Mouse (Mus musculus): ENCODE results near the gene 4930579G24Rik. TPM values are rescaled to one million over a fixed set of nuclear protein-coding genes. Genes with fewer than 3 reads are reported as not detected.

4930579G24Rik gene
- 19.6 TPM for polyA plus RNA-seq (2021)

DNA sequence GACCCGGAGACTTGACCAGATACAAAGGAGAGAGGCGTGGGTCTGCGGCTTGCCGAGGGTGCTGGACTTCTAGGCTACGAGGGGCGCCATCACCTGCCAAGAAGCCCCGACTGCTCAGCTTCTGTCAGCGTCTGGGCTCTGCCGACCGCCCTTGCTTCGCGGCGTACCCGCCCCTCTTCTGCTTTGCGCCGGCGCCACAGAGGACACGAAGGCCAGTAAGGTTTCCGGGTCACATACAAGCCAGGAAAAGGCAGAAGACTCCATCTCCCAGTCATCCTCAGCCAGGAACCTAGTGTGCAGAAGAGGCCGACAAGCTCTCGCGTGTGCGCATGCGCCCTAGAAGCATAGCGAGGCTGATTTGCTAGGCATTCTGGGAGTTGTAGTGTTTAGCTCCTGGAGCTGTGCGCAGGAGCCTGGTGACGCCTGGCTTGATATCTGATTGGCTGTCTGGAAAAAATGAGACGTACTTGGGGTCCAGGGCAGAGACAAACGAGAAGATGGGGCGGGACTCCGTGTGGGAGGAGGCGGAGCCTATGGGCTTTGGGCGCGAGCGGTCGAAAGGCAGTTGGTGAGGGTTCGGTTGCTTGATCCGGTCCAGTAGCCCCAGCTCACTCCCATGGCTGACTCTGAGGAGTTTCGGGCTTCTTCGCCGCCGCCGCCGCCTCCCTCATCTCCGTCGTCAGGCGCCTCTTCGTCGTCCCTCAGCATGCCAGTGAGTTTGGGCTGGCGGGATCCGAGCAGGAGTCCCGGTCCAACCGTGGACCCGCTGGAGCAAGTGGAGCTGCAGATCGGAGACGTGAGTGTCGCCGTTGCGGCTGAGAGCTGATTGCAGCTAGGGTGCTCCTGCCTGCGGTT is at the start of gene 4930579G24Rik:
Gene 4930579G24Rik (plus strand): TSS at position 519 of the 855 bp plus-strand sequence.
- ChIA-PET CTCF (interaction anchor here (1.0 to 2.5 kb wide), 7 partner anchors 9 to 183 kb away, joined by 3 to 6 read pairs (median 4); no protein-coding TSS in a partner anchor), POLR2A (interaction anchor here (0.7 kb wide), 1 partner anchor 149 kb away, joined by 3 read pairs; no protein-coding TSS in a partner anchor)
- H3K27me3 ChIP-seq, result no peaks in the 10 kb centered on the region
- TF ChIP-seq CTCF (IDR thresholded peaks at IDR 0.05), result no peak
- ATAC-seq (peak; percentile 99), DNase-seq (ENCODE audit: low read depth, low spot score) (peak; percentile 100)
- in situ Hi-C loops (cut with MboI; ENCODE audit: low pct_unique_long_range_greater_than_20kb), result no loop called here

GRCm38 (mm10) chr3:79579891-79580575 is 48.8 kb upstream of the 4930579G24Rik start:
- in situ Hi-C loops (cut with MboI; ENCODE audit: low pct_unique_long_range_greater_than_20kb), result loop anchor here (10.0 kb wide), 2 partner anchors 85 to 355 kb away; no protein-coding TSS in a partner anchor
- ChIA-PET CTCF (interaction anchor here (0.9 to 3.5 kb wide), 4 partner anchors 10 to 377 kb away, joined by 3 to 20 read pairs (median 9); no protein-coding TSS in a partner anchor), POLR2A (no interaction called here)
- H3K27me3 ChIP-seq, result peaks cover 5% of the 10 kb centered on the region
- no peak for TF ChIP-seq CTCF (IDR thresholded peaks at IDR 0.05)
- DNase-seq (ENCODE audit: low read depth, low spot score) (no peak), ATAC-seq (no peak)

GRCm38 (mm10) chr3:79586804-79587203 is 42.1 kb upstream of the 4930579G24Rik start:
- in situ Hi-C loops (cut with MboI; ENCODE audit: low pct_unique_long_range_greater_than_20kb), result loop anchor here (10.0 kb wide), 2 partner anchors 92 to 362 kb away; no protein-coding TSS in a partner anchor
- peaks cover 5% of the 10 kb centered on the region for H3K27me3 ChIP-seq
- TF ChIP-seq CTCF (IDR thresholded peaks at IDR 0.05), result peak; percentile 99
- DNase-seq (ENCODE audit: low read depth, low spot score) (peak; percentile 81), ATAC-seq (peak; percentile 93)
- POLR2A ChIA-PET, result interaction anchor here (1.1 kb wide), 1 partner anchor 300 kb away, joined by 3 read pairs; the partner anchor contains the start of gene Rapgef2
- CTCF ChIA-PET, result interaction anchor here (0.7 to 4.8 kb wide), 28 partner anchors 9 to 495 kb away, joined by 3 to 32 read pairs (median 4); no protein-coding TSS in a partner anchor

DNA sequence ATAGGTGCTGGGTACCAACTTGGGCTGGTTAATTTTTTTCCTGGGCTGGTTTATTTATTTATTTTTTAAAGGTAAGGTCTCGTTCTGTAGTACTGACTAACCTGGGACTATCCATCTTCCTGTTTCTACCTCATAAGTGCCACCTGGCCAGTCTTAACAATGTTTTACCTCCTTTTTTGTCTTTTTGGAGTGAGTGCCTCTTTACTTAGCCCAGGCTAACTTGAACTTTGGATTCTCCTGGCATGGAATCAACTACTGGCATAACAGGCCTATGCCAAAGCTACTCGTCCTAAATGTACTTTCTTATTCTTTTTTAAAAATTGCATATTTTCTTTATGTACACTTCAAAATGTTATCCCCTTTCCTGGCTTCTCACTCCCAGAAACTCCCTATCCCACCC is 39.2 kb upstream of the 4930579G24Rik start:
- no peak for ATAC-seq
- POLR2A ChIA-PET, result interaction anchor here (0.6 to 1.2 kb wide), 2 partner anchors 346 to 513 kb away, joined by 3 to 4 read pairs; no protein-coding TSS in a partner anchor
- TF ChIP-seq CTCF (IDR thresholded peaks at IDR 0.05), result no peak
- H3K27me3 ChIP-seq, result no peaks in the 10 kb centered on the region
- in situ Hi-C loops (cut with MboI; ENCODE audit: low pct_unique_long_range_greater_than_20kb), result loop anchor here (5.0 to 10.0 kb wide), 4 partner anchors 95 to 632 kb away; partner anchors contain the start of gene Rapgef2
- CTCF ChIA-PET, result interaction anchor here (1.3 to 4.8 kb wide), 6 partner anchors 12 to 392 kb away, joined by 3 to 32 read pairs (median 5); no protein-coding TSS in a partner anchor
- DNase-seq (ENCODE audit: low read depth, low spot score), result no peak

DNA sequence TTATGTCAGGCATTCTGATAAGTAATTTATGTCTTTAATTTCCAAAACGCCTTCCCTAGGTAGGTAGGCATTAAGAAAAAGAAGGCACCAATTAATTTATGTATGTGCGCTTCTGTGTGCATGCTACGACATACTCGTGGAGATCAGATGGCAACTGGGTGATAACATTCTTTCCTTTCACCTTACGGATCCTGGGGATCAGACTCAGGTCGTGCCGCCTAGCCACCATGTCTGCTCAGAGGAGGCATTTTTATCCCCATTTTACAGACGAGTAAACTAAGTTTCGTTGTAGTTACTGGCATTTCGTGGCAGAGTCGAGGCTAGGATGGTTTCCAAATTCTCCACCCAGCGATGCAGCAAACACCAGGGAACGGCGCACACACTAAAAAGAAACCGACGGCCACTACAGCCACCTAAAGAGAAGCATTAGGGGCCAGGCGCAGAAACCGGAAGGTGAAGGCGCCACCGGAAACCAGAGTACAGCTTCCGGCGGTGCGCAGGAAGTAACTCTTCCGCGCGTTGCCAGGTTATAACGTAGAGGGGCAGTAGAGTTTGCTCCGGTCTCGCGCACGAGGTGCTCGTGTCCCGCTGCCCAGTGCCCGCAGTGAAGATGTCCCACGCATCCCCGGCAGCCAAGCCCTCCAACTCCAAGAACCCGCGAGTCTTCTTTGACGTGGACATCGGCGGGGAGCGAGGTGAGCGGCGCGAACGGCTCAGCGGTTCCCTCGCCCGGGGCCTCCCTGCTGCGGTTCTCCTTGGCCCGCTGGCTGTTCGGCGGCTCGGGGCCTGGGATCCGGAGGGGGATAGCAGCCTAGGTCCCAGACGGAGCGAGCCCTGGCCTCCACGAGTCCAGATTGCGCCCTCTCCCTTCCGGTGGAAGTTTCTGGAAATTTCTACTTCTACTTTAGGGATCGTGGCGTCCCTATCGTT is 37.8 kb upstream of the 4930579G24Rik start, which contains the start of gene Ppid:
Gene Ppid (plus strand): TSS at position 480 of the 930 bp plus-strand sequence.
- POLR2A ChIA-PET, result interaction anchor here (1.2 kb wide), 1 partner anchor 347 kb away, joined by 4 read pairs; no protein-coding TSS in a partner anchor
- TF ChIP-seq CTCF (IDR thresholded peaks at IDR 0.05), result no peak
- CTCF ChIA-PET, result interaction anchor here (0.6 to 2.1 kb wide), 3 partner anchors 54 to 394 kb away, joined by 3 to 5 read pairs (median 3); no protein-coding TSS in a partner anchor
- in situ Hi-C loops (cut with MboI; ENCODE audit: low pct_unique_long_range_greater_than_20kb), result loop anchor here (5.0 kb wide), 2 partner anchors 304 to 634 kb away; partner anchors contain the start of gene Rapgef2
- DNase-seq (ENCODE audit: low read depth, low spot score), result peak; percentile 48
- no peaks in the 10 kb centered on the region for H3K27me3 ChIP-seq
- peak; percentile 80 for ATAC-seq

DNA sequence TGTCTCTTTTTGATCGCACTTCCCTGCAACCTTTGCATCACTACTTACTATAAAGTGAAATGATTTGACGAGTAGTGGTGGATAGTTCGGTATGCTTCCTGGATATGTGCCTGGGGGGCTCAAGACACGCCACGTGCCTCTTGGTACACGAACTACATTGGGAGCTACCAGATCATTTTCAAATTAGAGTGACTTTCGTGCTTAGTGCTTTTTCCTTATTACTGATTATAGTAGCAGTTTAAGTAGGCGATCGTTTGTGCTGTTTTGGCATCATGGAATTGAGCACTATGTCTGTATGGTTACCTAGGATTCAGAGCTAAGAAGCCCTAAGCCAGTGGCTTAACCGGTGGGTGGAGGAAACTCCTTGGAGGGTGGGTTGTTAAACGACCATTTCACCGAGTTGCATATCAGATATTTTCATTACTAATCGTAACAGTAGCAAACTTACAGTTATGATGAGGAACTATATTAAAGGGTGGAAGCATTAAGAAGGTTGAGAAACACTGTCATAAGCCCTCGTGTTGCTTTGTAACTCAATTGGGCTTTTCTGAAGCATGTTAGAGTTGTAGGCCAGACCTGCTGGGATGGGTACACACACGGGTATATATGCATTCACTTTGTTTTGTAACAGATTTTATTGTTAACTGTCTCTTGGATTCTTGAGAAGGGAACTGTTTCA is 36.9 kb upstream of the 4930579G24Rik start:
- peak; percentile 7 for ATAC-seq
- CTCF ChIA-PET, result interaction anchor here (1.0 to 2.1 kb wide), 2 partner anchors 91 to 395 kb away, joined by 3 to 5 read pairs; no protein-coding TSS in a partner anchor
- POLR2A ChIA-PET, result no interaction called here
- DNase-seq (ENCODE audit: low read depth, low spot score), result no peak
- H3K27me3 ChIP-seq, result no peaks in the 10 kb centered on the region
- TF ChIP-seq CTCF (IDR thresholded peaks at IDR 0.05), result no peak
- in situ Hi-C loops (cut with MboI; ENCODE audit: low pct_unique_long_range_greater_than_20kb), result loop anchor here (5.0 kb wide), 2 partner anchors 305 to 635 kb away; partner anchors contain the start of gene Rapgef2

DNA sequence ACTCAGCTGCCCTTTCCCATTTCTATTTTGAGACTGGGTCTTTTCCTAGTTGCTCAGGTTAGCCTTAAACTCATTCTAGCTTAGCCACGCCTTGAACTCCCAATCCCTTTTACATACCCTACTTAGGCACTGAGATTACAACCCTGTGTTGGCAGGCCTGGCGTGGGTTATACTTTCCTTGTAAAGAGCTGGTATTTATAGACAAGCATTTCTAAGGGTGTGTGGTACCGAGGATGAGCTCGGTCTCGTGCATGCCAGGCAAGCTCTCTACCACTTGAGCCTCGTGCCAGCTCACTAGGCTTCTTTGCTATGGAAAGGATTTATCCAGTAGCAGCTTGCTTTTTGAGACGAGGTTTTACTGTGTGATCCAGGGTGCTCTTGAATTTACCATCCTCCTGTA is 33.4 kb upstream of the 4930579G24Rik start:
- no peaks in the 10 kb centered on the region for H3K27me3 ChIP-seq
- ChIA-PET CTCF (interaction anchor here (1.2 kb wide), 1 partner anchor 8 kb away, joined by 3 read pairs; no protein-coding TSS in a partner anchor), POLR2A (no interaction called here)
- in situ Hi-C loops (cut with MboI; ENCODE audit: low pct_unique_long_range_greater_than_20kb), result no loop called here
- ATAC-seq, result no peak
- no peak for DNase-seq (ENCODE audit: low read depth, low spot score)
- no peak for TF ChIP-seq CTCF (IDR thresholded peaks at IDR 0.05)

DNA sequence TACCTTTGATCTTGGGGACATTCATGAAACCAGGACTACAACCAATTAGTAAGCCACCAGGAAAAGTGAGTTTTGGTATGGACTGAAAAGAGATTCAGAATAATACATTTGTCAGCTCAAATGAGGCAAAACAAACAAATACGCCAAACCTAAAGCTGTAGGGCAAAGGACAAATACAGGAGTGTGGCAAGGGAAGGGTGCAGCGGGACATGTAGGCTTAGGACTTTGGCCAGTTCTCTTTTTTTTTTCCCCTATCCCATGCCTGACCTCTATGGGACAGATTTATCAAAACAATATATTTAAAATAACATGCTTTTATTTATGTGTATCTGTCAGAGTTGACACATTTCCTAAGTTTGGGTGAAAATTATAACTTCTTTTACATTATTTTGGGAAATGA is 19.0 kb upstream of the 4930579G24Rik start:
- ATAC-seq (no peak), DNase-seq (ENCODE audit: low read depth, low spot score) (no peak)
- in situ Hi-C loops (cut with MboI; ENCODE audit: low pct_unique_long_range_greater_than_20kb), result no loop called here
- H3K27me3 ChIP-seq, result no peaks in the 10 kb centered on the region
- TF ChIP-seq CTCF (IDR thresholded peaks at IDR 0.05), result no peak
- CTCF ChIA-PET, result no interaction called here
- POLR2A ChIA-PET, result interaction anchor here (0.6 kb wide), 1 partner anchor 336 kb away, joined by 3 read pairs; no protein-coding TSS in a partner anchor
